ENCODE assay signal across 20 mouse cellular contexts in the genomic region with DNA sequence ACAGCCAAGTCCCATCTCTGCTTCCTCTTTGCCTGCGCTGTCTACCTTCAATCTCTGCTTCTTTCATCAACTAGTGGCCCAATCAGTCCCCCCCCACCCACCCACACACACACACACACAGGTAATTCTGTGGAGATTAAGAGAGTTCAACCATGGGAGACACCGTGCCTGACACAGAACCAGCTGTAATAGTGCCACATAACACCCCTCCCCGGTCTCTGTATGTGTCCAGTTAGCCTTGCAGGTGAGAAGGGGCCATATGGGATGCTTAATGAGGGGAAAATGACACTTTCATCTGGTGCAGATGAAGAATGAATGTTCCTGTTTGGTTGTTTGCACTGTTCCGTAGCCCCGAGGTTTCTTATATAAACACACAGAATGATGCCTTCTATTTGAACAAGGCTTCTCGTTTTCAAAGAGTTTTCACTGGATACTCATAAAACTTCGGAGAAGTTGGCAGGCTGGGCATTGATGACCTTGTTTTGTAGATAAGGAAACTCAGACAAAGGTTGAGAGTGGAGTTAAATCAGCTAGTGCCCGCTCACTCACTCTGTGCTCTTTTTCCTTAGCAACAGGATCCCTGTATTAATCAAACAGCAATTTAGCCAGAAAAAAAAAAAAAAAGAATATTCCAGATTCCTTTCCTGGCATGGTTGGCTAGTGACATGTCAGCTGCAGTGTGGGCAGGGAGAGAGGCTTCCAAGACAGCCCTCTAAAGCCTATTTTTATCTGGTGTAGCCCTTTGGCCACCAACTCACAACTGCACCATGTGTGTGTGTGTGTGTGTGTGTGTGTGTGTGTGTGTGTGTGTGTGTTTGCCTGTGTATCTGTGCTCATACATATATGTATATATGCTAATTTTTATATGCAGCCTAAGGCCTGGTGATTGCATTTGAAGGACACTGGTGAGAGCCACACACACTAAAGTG. TPM values are rescaled to one million over a fixed set of nuclear protein-coding genes. Genes with fewer than 3 reads are reported as not detected.
DNase-seq lines count a peak whose midpoint lies in the region; ATAC-seq and TF ChIP-seq lines count a peak whose summit lies in the region.
"Had no signal": no experiment of that assay in that cellular context is flagged by ENCODE, and none has a peak within 500 bp of the region (broad histone marks: within the 10 kb centered on the region; RNA-seq: fewer than 3 reads in every experiment).

No protein-coding gene starts in this region.

- peaks cover 2% of the 10 kb centered on the region; the same call in 1 of the 2 replicates for H3K4me1 ChIP-seq in small intestine, adult 2 months (ENCODE audit: control insufficient read depth, insufficient read depth, insufficient read length, low read length)
- no peaks in the 10 kb centered on the region for H3K4me1 ChIP-seq in hindbrain, embryonic 11.5 days (replicated peaks; ENCODE audit: control insufficient read depth, insufficient read depth, low read length)
- 0 out of 2 replicates have a peak, but pooled peaks cover 7% of the 10 kb centered on the region for H3K4me1 ChIP-seq in kidney, embryonic 14.5 days (ENCODE audit: control insufficient read depth, insufficient read depth, low read length)
- H3K4me1 ChIP-seq: forebrain, embryonic 13.5 days had no signal

- DNase-seq in layer of hippocampus, adult 9-11 months = peak; percentile 39
- no peak for DNase-seq in layer of hippocampus, postnatal 36 days
- DNase-seq in NIH3T3 (ENCODE audit: low read depth) = peak; percentile 16
- DNase-seq in adrenal gland, postnatal 25 days = peak; percentile 40
- DNase-seq in hindbrain, embryonic 11.5 days (ENCODE audit: low spot score) = no peak
- no peak for DNase-seq in yolk sac, embryonic 10.5 days (ENCODE audit: low spot score)
- DNase-seq: cerebellum, postnatal 25 days; gastrocnemius, postnatal 25 days; kidney, adult 9 months; liver, postnatal 0 days; lung, postnatal 36 days; retina, postnatal 1 day; right cerebral cortex, postnatal 4 days; thymus, postnatal 14 days had no signal

- H3K4me3 ChIP-seq in small intestine, adult 2 months (ENCODE audit: low read depth, low read length) = no peak overlapping the region
- no peak overlapping the region for H3K4me3 ChIP-seq in hindbrain, embryonic 11.5 days (ENCODE audit: low read depth, low read length)
- H3K4me3 ChIP-seq in kidney, embryonic 14.5 days (ENCODE audit: low read length) = no peak overlapping the region
- H3K4me3 ChIP-seq: forebrain, embryonic 13.5 days; heart, embryonic 10.5 days; midbrain, embryonic 10.5 days had no signal

- H3K27ac ChIP-seq in small intestine, adult 2 months (ENCODE audit: insufficient read depth, low read depth, low read length) = peak overlapping the region; percentile 20
- H3K27ac ChIP-seq in hindbrain, embryonic 11.5 days (ENCODE audit: low read depth, low read length) = no peak overlapping the region
- no peak overlapping the region for H3K27ac ChIP-seq in kidney, embryonic 14.5 days (ENCODE audit: low read depth, low read length)
- H3K27ac ChIP-seq: forebrain, embryonic 13.5 days; heart, embryonic 10.5 days; hindbrain, postnatal 0 days; midbrain, embryonic 10.5 days had no signal

- no peak overlapping the region for H3K9ac ChIP-seq in hindbrain, embryonic 11.5 days (ENCODE audit: low read depth, low read length)
- no peak overlapping the region for H3K9ac ChIP-seq in kidney, embryonic 14.5 days (ENCODE audit: low read depth, low read length)
- H3K9ac ChIP-seq: forebrain, embryonic 13.5 days; liver, postnatal 0 days had no signal

- no peak for TF ChIP-seq POLR2A in small intestine, adult 2 months (IDR thresholded peaks at IDR 0.05; ENCODE audit: low read depth, low read length)

- no peak for TF ChIP-seq CTCF in small intestine, adult 2 months (IDR thresholded peaks at IDR 0.05; ENCODE audit: extremely low read depth, insufficient read length, insufficient replicate concordance, low read depth, low read length)

- H3K27me3 ChIP-seq in small intestine, adult 2 months (ENCODE audit: control insufficient read depth, insufficient read depth, low read length) = no peaks in the 10 kb centered on the region
- H3K27me3 ChIP-seq in hindbrain, embryonic 11.5 days (ENCODE audit: control insufficient read depth, insufficient read depth, low read length) = no peaks in the 10 kb centered on the region
- no peaks in the 10 kb centered on the region for H3K27me3 ChIP-seq in kidney, embryonic 14.5 days (ENCODE audit: control insufficient read depth, insufficient read depth, low read length)
- H3K27me3 ChIP-seq: forebrain, embryonic 13.5 days had no signal

- no peaks in the 10 kb centered on the region for H3K36me3 ChIP-seq in small intestine, adult 2 months (ENCODE audit: control insufficient read depth, insufficient read depth, low read length)
- no peaks in the 10 kb centered on the region for H3K36me3 ChIP-seq in hindbrain, embryonic 11.5 days (ENCODE audit: control insufficient read depth, insufficient read depth, low read length)
- no peaks in the 10 kb centered on the region for H3K36me3 ChIP-seq in kidney, embryonic 14.5 days (ENCODE audit: control insufficient read depth, insufficient read depth, low read length)
- H3K36me3 ChIP-seq: heart, embryonic 10.5 days; midbrain, embryonic 10.5 days had no signal

- no peak overlapping the region for H3K4me2 ChIP-seq in hindbrain, embryonic 11.5 days (replicated peaks; ENCODE audit: low read depth, low read length)
- no peak overlapping the region for H3K4me2 ChIP-seq in kidney, embryonic 14.5 days (replicated peaks; ENCODE audit: low read depth, low read length)
- H3K4me2 ChIP-seq: forebrain, embryonic 13.5 days had no signal

- H3K9me3 ChIP-seq in hindbrain, embryonic 11.5 days (ENCODE audit: control insufficient read depth, low read length) = no peaks in the 10 kb centered on the region
- no peaks in the 10 kb centered on the region for H3K9me3 ChIP-seq in kidney, embryonic 14.5 days (ENCODE audit: control insufficient read depth, low read length)
- H3K9me3 ChIP-seq: forebrain, embryonic 13.5 days; heart, embryonic 10.5 days; midbrain, embryonic 10.5 days had no signal

- no peak for ATAC-seq in hindbrain, embryonic 11.5 days (ENCODE audit: low FRiP score)
- ATAC-seq in kidney, embryonic 14.5 days (ENCODE audit: low FRiP score, low TSS enrichment) = no peak
- ATAC-seq: forebrain, embryonic 13.5 days; hindbrain, postnatal 0 days; liver, postnatal 0 days had no signal

- WGBS in small intestine, adult 2 months = 16% methylated on average over 8 of the region's 8 CpGs
- WGBS in hindbrain, embryonic 11.5 days = 80% methylated on average over 8 of the region's 8 CpGs
- WGBS in kidney, embryonic 14.5 days = 33% methylated on average over 8 of the region's 8 CpGs

RNA-seq across cellular contexts. Expression of a gene that starts 47.7 kb away (rescaled TPM):
- 10 to 100 TPM; 28.2 to 30.5 TPM for total RNA-seq in layer of hippocampus, postnatal 36 days (2021)
- 166 and 179 TPM in 2 replicates for total RNA-seq in adrenal gland, postnatal 25 days (2021)
- polyA plus RNA-seq in small intestine, adult 2 months (2012; rRNA removed) = 23.5 and 49.8 TPM in 2 replicates
- 25.5 and 29.5 TPM in 2 replicates for polyA plus RNA-seq in hindbrain, embryonic 11.5 days (2014; fragmentation: Nextera tagmentation; extraction: Ambion mirVana)
- 65.6 and 95.8 TPM in 2 replicates for polyA plus RNA-seq in kidney, embryonic 14.5 days (2014; fragmentation: Nextera tagmentation; extraction: Ambion mirVana)

Comparison
In these comparisons a context has a peak if more than half of its experiments do, and no peak if none do; other contexts are left out.
1. DNase-seq: peak in layer of hippocampus, adult 9-11 months (single experiment), NIH3T3 (single experiment) and adrenal gland, postnatal 25 days (single experiment); none in layer of hippocampus, postnatal 36 days (0 of 2), hindbrain, embryonic 11.5 days (single experiment) and yolk sac, embryonic 10.5 days (single experiment).